Mouse (Mus musculus) testis, postnatal 10 days (tissue): Measurements from ENCODE around the gene Tmem259.
A peak's percentile ranks its signal among the peaks of the same experiment; 100 is the strongest.

Experiments
- DNase-seq: peaks from one replicate; pipeline ENCODE4 v3.0.0; 2021; ENCODE audit warnings: low spot score

The Tmem259 gene

DNA sequence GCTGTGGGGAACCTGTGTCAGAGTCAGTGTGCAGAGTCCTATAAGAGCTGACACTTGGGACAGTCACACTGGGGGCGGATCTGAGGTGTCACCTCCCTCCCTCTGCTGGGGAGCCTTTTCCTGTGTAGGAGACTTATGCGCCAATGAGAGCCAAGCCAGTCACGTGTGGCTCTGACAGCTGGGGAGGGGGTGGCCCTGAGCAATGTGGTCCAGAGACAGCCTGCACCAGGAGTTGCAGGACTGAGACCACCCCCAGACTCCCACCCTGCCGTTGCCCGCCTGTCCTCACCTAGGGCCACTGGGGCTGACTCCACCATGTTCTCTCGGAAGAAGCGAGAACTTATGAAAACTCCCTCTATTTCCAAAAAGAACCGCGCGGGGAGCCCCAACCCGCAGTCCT is 32.4 kb upstream of the Tmem259 start, which contains the start of gene Arhgap45:
Arhgap45 (plus strand) TSS at position 143 of the 400 bp plus-strand sequence.
- DNase-seq, result no peak

DNA sequence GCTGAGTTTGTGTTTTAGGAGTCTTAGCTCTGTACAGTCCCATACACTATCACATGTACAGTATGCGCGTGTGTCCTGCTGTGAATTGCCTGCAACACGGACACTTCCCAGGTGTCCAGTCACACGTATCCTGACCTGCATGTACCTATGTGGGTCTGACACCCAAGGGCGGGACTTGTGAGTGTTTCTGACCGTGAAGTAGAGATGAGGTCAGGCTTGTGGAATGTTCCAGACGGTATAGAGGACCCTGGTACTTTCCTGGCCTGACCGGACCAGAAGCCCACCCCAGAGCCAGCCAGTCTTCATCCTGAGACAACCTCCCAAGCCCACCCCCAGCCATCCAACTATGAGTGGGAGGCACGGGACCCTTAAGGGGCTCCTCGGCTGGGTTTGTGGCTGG is 31.5 kb upstream of the Tmem259 start:
- no peak for DNase-seq

DNA sequence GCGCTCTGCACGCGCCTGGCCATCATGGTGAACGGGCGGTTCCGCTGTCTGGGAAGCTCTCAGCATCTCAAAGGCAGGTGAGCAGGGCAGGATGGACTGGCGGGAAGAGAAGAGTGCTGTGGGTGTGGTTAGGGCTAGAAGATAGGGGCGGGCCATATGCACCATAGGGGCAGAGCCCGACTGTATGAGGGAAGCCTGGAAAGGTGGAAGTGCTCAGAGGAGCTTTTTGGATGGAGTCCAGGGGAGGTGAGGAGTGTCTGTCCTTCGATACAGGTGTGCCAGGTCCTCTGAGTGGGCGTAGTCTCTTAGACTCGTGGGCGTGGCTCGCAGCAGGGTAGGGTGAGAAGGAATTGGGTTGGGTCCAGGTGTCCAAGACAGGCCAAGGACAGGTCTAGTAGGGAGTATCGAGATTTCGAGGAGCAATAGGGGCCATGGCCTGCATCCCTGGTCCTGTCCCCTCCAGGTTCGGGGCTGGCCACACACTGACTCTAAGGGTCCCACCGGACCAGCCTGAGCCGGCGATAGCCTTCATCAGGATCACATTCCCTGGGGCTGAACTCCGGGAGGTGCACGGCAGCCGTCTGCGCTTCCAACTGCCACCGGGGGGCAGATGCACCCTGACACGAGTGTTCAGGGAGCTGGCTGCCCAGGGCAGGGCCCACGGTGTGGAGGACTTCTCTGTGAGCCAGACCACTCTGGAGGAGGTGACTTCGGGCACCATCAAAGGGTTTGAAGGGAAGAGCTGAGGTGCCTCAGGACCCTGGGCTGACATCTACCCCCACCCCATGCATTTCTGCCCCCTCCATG is 30.6 kb upstream of the Tmem259 start:
- DNase-seq, result no peak

DNA sequence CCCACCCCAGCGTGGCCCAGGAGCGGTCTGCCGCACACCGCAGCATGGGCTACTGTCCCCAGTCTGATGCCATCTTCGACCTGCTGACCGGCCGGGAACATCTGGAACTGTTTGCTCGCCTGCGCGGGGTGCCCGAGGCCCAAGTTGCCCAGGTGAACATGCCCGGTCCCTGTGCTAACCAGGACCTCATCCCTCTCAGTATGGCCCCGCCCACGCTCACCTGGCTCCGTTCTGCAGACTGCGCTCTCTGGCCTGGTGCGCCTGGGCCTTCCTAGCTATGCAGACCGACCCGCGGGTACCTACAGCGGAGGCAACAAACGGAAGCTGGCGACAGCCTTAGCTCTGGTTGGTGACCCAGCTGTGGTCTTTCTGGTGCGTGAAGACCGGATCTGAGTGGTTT is 29.5 kb upstream of the Tmem259 start:
- DNase-seq, result no peak

DNA sequence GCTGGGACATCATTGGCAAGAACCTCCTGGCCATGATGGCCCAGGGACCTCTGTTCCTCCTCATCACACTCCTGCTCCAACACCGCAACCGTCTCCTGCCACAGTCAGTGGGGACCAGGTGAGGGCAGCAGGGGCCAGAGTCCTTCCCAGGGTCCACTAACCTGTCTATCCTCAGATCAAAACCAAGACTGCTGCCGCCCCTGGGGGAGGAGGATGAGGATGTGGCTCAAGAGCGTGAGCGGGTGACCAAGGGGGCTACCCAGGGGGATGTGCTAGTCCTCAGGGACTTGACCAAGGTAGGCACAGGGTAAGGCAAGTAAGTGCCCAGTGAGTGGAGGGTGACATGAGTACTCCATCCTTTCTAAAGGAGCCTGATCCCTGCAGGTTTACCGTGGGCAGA is 27.6 kb upstream of the Tmem259 start:
- no peak for DNase-seq

DNA sequence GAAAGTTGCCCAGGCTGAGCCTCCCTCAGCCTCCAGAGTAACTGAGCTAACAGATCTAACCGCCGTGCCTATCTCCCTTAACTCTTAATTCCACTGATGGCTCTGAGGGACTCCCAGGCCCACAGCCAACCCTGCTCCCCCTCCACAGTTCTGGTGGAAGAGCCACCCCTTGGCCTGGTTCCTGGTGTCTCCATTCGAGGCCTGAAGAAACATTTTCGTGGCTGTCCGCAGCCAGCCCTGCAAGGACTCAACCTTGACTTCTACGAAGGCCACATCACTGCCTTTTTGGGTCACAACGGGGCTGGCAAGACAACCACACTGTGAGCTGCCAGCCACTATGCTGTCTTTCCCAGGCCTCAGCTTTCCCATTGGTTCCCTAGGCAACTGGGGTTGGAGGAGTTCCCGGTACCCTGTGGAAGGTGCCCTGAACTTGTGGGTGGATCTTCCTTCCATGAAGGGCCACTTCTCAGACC is 20.1 kb upstream of the Tmem259 start:
- no peak for DNase-seq

DNA sequence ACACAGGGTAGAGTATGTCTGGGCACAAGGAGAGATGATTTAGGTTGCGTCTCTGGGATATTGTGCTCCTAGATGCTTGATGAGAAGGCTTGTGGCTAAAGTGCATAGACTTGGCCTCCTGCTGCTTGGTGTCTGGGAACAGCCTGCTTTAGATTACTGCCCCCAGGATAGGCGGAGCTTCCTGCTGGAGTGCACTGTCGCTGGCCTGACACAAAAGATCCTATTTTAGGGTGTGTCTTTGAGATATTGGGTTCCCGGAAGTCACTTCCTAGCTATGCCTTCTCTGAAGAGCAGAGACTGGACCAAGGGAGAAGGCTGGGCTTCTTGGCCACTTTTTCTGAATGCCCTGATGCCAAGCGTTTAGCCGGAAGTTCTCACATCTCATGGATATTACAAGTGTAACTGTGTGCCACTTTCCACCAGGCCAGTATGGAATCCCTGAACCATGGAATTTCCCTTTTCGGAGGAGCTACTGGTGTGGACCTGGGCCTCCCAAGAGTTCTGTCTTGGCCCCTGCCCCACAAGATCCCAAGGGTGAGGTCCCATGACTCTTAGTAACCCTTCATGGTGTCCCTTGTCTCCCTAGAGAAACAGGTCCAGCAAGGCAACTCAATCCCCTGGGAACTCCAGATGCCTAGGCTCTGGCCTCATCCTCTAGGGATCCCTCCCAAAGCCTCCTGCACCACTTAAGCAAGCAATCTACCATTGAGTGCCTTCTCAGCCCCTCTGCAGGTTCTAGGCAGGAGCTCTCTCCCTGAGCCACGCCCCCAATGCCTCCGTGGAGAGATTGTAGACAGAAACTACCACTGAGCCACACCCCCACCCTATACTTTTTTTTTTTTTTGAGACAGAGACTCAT is 19.5 kb upstream of the Tmem259 start:
- DNase-seq, result no peak

DNA sequence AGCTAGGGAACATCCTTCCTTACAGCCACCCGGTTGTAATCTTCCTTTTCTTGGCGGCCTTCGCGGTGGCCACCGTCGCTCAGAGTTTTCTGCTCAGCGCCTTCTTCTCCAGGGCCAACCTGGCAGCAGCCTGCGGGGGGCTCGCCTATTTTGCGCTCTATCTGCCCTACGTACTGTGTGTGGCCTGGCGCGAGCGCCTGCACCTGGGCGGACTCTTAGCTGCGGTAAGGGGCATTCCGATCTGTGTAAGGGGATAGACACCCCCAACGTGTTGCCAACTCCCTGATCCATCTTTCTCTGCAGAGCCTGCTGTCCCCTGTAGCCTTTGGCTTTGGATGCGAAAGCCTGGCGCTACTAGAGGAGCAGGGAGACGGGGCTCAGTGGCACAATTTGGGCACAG is 18.7 kb upstream of the Tmem259 start:
- DNase-seq, result no peak

DNA sequence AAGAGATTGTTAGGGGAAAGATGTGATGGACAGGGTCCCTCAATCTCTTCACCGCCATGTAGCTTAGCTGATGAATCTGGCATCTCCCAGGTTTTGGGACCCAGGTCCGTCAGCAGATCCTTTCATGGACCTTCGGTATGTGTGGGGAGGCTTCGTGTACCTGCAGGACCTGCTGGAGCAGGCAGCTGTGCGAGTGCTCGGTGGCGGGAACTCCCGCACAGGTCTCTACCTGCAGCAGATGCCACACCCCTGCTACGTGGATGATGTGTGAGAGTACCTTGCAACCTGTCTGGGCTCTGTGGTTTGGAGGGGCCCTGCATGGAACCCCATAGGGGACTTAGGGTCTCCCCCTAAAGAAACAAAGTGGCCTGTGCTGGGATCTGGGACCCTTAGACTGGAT is 17.8 kb upstream of the Tmem259 start:
- DNase-seq, result no peak

DNA sequence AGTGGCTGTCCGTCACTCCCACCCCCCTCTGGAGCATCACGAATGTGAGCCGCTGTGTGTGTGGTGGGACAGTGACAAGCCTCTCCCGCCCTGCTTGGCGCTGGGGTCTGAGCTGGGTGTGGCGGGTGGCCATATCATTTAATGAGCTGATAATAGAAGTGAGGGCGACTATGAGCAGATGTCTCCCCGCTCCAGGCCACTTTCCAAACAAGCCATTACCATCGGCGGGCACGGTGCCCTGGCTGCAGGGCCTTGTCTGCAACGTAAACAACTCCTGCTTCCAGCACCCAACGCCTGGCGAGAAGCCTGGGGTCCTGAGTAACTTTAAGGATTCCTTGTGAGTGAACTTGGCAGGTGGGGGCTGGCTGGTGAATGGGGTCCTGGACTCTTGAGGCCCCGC is 13.7 kb upstream of the Tmem259 start:
- no peak for DNase-seq

DNA sequence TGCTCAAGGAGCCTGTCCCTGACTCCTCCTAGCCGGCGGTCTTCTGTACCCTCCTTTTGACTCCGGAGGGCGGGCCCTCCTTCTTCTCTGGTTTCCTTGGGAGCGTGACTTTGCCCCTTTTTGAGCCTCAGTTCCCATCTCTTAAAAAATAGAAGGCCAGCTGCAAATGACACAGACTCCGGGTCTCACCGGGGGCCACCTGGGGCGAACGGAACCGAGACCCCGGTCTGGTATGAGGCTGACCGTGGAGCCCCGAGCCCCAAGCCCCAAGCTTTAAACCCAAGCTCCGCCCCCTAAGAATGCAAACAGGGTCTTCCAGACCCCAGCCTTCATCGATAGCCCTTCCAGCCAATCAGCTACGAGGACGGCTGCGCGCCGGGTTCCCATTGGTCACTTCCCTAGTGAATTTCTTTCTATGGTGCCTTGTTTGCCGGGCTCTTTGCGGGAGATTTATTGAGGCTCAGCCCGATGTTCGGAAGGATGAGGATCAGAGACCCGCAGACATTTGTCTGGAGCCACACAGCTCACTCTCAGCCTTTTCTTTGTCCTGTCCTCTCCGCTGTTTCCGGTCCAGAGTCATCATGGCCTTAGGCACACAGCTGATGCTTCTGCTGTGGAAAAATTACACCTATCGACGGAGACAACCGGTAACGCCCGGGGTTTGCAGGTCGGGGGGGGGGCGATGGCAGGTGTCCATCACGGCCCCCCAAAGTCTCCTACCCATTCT is 13.1 kb upstream of the Tmem259 start:
- peak; percentile 74 for DNase-seq

DNA sequence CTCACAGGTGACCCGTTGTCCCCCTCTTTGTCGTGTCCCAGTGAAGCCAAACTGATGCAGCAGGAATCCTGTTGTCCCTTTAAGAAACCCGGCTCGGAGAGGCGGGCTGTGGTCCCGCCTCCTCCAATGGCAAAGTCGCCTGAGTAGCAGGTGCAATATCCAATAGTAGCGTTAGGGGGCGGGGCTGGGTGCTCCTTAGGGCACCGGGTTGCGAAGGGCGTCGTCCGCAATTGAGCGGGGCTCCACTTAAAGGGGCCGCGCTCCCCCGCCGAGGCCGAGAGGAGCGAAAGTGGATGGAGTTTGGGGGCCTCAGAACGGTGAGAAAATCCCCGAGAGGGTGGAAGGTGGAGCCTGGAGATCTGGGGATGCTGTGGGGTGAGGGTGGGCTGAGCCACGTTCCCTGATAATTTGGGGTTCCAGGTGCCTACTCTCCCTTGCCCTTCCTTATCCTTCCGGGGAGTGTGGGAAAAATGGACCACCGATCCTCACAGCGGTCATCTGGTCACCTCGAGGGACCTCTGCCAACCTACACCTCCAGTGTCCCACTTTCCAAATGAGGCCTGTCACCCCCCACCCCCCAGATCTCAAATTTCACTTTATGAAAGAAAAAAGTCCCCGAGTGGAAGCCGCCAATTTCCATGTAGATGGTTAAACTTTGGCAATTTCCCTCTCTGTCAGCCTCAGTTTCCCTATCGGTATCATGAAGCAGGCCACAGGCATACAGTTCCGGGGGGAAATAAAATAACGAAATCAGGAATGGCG is 12.3 kb upstream of the Tmem259 start, which contains the start of gene Abca7:
Abca7 (plus strand) TSS at position 223 of the 762 bp plus-strand sequence.
- peak; percentile 99 for DNase-seq

DNA sequence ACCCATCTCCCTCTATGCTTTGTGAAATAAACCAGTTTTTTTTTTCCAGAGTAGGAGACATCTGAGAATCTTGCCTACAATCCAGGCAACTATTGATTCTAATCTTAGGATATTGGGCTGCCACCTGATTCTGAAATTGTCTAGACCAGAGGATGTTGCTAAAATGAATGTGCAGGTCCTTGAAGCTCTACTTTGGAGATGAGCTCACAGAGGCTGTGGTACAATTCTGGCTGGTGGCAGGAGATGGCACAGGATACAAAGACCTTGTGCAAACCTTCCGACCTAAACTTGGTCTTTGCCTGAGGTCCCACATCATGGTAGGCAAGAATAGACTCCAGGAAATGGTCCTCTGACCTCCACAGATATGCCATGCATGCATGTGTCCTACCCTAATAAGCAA is 11.5 kb upstream of the Tmem259 start:
- no peak for DNase-seq

DNA sequence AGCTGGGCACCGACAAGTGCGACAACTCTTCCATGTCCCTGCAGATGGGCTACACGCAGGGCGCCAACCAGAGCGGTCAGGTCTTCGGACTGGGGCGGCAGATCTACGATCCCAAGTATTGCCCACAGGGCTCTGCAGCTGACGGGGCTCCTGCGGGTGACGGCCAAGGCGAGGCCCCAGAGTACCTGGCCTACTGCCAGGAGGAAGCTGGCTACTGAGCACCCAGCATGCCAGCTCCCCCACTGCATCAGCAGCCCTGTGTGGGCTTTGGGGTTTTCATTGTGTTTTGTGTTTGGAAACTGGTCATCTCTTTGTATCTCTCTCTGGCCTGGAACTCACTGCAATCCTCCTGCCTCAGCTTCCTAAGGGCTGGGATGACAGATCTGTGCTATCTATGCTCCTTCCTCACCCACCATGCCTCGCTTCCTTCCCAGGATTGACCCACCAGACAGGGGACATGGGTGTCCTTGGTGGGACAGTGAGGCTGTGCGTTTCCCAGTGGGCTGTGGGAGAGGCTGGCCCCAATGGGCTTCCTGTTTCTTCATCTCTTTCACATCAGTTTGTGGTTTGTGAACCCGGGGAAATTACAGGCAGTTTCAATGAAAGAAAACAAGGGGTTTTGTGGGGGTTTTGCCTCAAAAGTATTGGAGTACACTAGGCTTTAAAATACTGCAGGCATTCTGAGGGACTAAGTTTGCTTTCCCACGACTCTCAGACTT is 10.4 kb upstream of the Tmem259 start:
- no peak for DNase-seq

DNA sequence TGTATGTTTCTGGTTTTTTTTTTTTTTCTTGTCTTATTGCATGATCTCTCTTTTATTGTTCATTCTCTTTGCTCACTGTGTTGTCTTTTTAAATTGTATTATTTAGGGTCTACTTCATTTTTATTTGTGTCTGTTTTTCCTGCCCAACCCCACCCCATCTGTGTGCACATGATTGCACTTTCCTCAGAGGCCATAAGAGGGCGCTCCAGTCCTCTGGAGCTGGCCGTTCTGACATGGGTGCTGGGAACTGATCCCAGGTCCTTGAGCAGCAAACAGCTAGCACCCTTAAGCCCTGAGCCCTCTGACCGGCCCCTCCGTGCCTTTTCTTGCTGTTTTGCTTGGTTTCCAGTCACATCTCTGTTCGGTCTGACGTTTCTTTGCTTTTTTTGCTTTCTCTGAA is 7.4 kb upstream of the Tmem259 start:
- no peak for DNase-seq

DNA sequence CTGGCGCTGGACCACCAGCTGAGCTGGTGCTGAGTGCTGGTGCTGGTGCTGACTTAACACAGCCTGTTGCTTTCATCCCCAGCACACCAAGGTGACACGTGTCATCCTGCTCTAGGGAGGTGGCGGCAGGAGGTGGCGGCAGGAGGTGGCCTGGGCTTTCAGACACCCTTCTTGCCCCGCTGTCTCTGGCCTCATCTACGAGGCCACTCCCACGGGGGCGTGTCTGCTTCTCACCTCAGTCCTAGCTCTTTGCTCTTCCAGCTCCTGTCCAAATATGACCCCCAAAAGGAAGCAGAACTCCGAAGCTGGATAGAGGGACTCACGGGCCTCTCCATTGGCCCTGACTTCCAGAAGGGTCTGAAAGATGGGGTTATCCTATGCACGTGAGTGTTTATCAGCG is 7.0 kb upstream of the Tmem259 start:
- no peak for DNase-seq

DNA sequence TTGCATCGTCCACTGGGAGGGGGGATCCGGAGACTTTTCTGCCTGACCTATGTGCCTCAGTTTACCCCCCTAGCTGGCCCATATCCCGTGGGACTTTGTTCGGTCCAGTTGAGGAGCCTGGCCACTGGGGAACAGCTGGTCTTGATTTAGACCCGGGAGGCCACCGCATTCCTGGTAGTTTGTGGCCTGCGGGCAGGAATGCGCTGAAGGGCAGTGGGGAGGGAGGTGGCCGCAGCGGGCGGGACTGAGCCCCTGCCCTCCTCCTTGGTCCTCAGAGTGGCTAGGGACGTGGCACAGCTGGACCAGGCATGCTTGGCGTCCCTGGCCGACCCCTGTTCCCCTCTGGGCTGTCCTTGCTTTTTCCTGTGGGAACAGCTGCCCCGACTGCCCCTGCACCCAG is 5.7 kb upstream of the Tmem259 start:
- no peak for DNase-seq

DNA sequence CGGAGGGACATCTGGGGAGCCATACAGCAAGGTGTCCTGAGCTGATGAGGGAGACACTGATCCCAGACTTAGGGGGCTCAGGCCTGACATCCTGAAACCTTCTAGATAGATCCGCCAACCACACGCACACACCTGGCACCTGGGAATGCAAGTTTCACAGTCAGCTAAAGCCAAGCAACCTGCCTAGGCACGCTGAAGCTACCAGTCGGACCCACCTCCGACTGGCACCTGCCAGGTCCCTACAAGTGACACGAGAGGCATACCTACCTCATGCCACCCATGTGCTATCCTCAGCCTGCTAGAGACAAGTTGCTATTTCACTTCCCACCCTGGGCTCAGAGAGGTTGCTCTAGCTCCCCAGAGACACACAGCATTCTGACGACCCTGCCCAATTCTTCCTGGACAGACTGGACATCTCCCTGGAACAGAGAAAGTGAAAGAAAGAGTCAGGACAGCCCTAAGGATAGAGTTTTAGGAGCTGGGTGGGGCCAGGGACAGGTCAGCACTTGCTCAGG is 5.2 kb upstream of the Tmem259 start:
- DNase-seq, result no peak

DNA sequence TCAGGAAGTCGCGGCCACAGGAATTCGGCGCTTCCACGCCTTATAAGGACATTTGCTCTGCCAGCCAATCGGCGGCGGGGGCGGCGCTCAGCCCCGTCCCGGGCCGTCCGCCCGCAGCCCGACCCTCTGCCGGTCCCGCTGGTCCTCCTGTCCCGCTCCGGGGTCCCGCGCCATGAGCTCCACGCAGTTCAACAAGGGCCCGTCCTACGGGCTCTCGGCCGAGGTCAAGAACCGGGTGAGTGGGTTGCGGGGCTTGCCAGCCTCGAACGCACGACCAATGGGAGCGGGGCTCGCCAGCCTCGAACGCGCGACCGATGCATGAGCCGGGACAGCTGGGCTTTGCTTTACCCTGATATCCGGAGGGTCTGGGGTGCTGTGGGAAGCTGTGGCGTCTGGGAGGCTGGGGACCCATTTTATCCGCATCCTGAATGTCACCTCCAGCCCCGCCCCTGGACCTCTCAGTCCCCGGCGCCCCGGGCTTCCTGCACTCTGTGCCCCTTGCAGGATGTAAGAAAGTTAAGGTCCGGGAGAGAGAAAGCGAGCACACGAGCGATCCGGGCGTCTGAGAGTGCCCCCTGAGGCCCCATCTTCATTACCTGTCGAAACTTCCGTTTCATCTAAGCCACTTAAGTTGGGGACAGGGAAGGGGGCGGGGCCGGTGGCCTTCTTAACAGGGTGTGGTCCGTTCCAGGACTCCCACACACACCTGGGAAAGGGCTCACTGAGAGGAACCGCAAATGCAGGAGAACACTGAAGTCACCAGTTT is 4.6 kb upstream of the Tmem259 start, which contains the start of gene Cnn2:
Cnn2 (plus strand) TSS at position 79 of the 766 bp plus-strand sequence.
- DNase-seq, result peak; percentile 76
